ENCODE assay signal across 8 mouse cellular contexts in genomic region chr8:84662581-84663065, GRCm38 (mm10). TPM values are rescaled to one million over a fixed set of nuclear protein-coding genes. Genes with fewer than 3 reads are reported as not detected.
DNase-seq lines count a peak whose midpoint lies in the region; ATAC-seq and TF ChIP-seq lines count a peak whose summit lies in the region.

TSS of gene Ier2 (minus strand) at chr8:84662852.

- DNase-seq in CD4-positive, CD25-positive, alpha-beta regulatory T cell, adult 2 months (ENCODE audit: low read depth, low spot score) = peak; percentile 94
- DNase-seq in kidney, postnatal 10 days = peak; percentile 96
- DNase-seq in liver, embryonic 11.5 days (ENCODE audit: low spot score) = peak; percentile 93
- peak; percentile 91 to 95 for DNase-seq in spleen, postnatal 4 days (ENCODE audit: low spot score in 2 of 2)

- no peaks in the 10 kb centered on the region for H3K27me3 ChIP-seq in heart, embryonic 13.5 days (replicated peaks)
- no peaks in the 10 kb centered on the region for H3K27me3 ChIP-seq in liver, embryonic 11.5 days (replicated peaks; ENCODE audit: control insufficient read depth, insufficient read depth, low read length)
- no peaks in the 10 kb centered on the region for H3K27me3 ChIP-seq in myocyte (ENCODE audit: control insufficient read depth, insufficient read depth, insufficient read length)

- peaks cover 3% of the 10 kb centered on the region; the same call in 1 of the 2 replicates for H3K4me1 ChIP-seq in brown adipose tissue, adult 24 weeks (ENCODE audit: control insufficient read depth, insufficient read depth, insufficient read length, low read length)
- H3K4me1 ChIP-seq in heart, embryonic 13.5 days = peaks cover 47% of the 10 kb centered on the region
- H3K4me1 ChIP-seq in liver, embryonic 11.5 days (replicated peaks; ENCODE audit: control insufficient read depth, insufficient read depth, low read length) = peaks cover 36% of the 10 kb centered on the region

- H3K79me2 ChIP-seq in myocyte (ENCODE audit: control insufficient read depth, insufficient read depth) = peaks cover 21% of the 10 kb centered on the region

- peak; percentile 95 for TF ChIP-seq POLR2A in myocyte (IDR thresholded peaks at IDR 0.05; ENCODE audit: insufficient read length, low read depth)

- peak within 1 kb of the TSS; percentile 98 for H3K27ac ChIP-seq in brown adipose tissue, adult 24 weeks (replicated peaks; ENCODE audit: low read depth, low read length)
- peak within 1 kb of the TSS; percentile 99 for H3K27ac ChIP-seq in heart, embryonic 13.5 days (replicated peaks)
- peak within 1 kb of the TSS; percentile 95 for H3K27ac ChIP-seq in liver, embryonic 11.5 days (ENCODE audit: low read depth, low read length)

- no peaks in the 10 kb centered on the region for H3K9me3 ChIP-seq in heart, embryonic 13.5 days
- H3K9me3 ChIP-seq in liver, embryonic 11.5 days (ENCODE audit: control insufficient read depth, low read length) = no peaks in the 10 kb centered on the region

- no peaks in the 10 kb centered on the region; the same call in 1 of the 2 replicates for H3K36me3 ChIP-seq in heart, embryonic 13.5 days
- no peaks in the 10 kb centered on the region for H3K36me3 ChIP-seq in liver, embryonic 11.5 days (ENCODE audit: control insufficient read depth, insufficient read depth, low read length)
- no peaks in the 10 kb centered on the region for H3K36me3 ChIP-seq in myocyte (ENCODE audit: control insufficient read depth, insufficient read depth)

- peak within 1 kb of the TSS; percentile 74 for H3K4me3 ChIP-seq in brown adipose tissue, adult 24 weeks (ENCODE audit: insufficient read depth, low read depth, low read length)
- peak within 1 kb of the TSS; percentile 75 for H3K4me3 ChIP-seq in heart, embryonic 13.5 days
- peak within 1 kb of the TSS; percentile 87 for H3K4me3 ChIP-seq in liver, embryonic 11.5 days (ENCODE audit: low read depth, low read length)
- peak within 1 kb of the TSS; percentile 99 for H3K4me3 ChIP-seq in myocyte

- ATAC-seq in erythroid progenitor cell, adult 5-6 weeks (replicated peaks; ENCODE audit: low FRiP score, poor library complexity, severe bottlenecking) = peak; percentile 69
- peak; percentile 65 for ATAC-seq in heart, embryonic 13.5 days (ENCODE audit: extremely low read depth, insufficient number of reproducible peaks, low FRiP score, low TSS enrichment)
- peak; percentile 71 for ATAC-seq in liver, embryonic 11.5 days (replicated peaks; ENCODE audit: low FRiP score)

- peak within 1 kb of the TSS; percentile 77 for H3ac ChIP-seq in myocyte (ENCODE audit: control insufficient read depth, insufficient read length)

- peak within 1 kb of the TSS; percentile 96 for H3K9ac ChIP-seq in heart, embryonic 13.5 days
- peak within 1 kb of the TSS; percentile 96 for H3K9ac ChIP-seq in liver, embryonic 11.5 days (ENCODE audit: low read depth, low read length)

- under 1% methylated on average over 27 of the region's 27 CpGs for WGBS in heart, embryonic 13.5 days
- WGBS in liver, embryonic 11.5 days = under 1% methylated on average over 27 of the region's 27 CpGs

- peak within 1 kb of the TSS; percentile 87 for H3K4me2 ChIP-seq in heart, embryonic 13.5 days
- H3K4me2 ChIP-seq in liver, embryonic 11.5 days = peak within 1 kb of the TSS; percentile 97
- peak within 1 kb of the TSS; percentile 92 for H3K4me2 ChIP-seq in myocyte (ENCODE audit: low read depth)

TF ChIP-seq in myocyte, 11 proteins besides CTCF, POLR2A, EP300 and RAD21:
- peak in 1 of 3 experiments; percentile 31 for TF ChIP-seq MYOD1 (IDR thresholded peaks at IDR 0.05; ENCODE audit: control insufficient read depth in 1 of 3, insufficient read length in 2 of 3, low read depth in 2 of 3)
- peak; percentile 32 for TF ChIP-seq TCF3 (IDR thresholded peaks at IDR 0.05; ENCODE audit: insufficient read length, low read depth)
- no peak for TF ChIP-seq E2F4 (IDR thresholded peaks at IDR 0.05; ENCODE audit: insufficient read depth)
- peak; percentile 32 for TF ChIP-seq REST (IDR thresholded peaks at IDR 0.05; ENCODE audit: insufficient read depth, insufficient read length)
- TF ChIP-seq POLR2AphosphoS2 (IDR thresholded peaks at IDR 0.05; ENCODE audit: insufficient read length, low read depth) = peak; percentile 99
- peak; percentile 53 for TF ChIP-seq SRF (IDR thresholded peaks at IDR 0.05; ENCODE audit: control insufficient read depth, insufficient read length, low read depth)
- no peak for TF ChIP-seq CEBPB (IDR thresholded peaks at IDR 0.05; ENCODE audit: insufficient read depth, poor library complexity, severe bottlenecking)
- TF ChIP-seq USF1 (IDR thresholded peaks at IDR 0.05; ENCODE audit: low read depth) = no peak

RNA-seq across cellular contexts. Expression of gene Ier2, which starts in this region (rescaled TPM):
- polyA plus RNA-seq in brown adipose tissue, adult 24 weeks (2012; ENCODE audit: insufficient read depth, insufficient read length, missing spikeins) = 17.2 and 62.3 TPM in 2 replicates
- 10.9 and 16.2 TPM in 2 replicates for total RNA-seq in erythroid progenitor cell, adult 5-6 weeks (2015; ENCODE audit: low replicate concordance)
- 7.6 and 8.1 TPM in 2 replicates for total RNA-seq in erythroid progenitor cell, adult 5-6 weeks (2017; ENCODE audit: low replicate concordance)
- polyA plus RNA-seq in heart, embryonic 13.5 days (2015; fragmentation: Nextera tagmentation; extraction: Ambion mirVana) = 43.0 and 44.8 TPM in 2 replicates
- polyA plus RNA-seq in liver, embryonic 11.5 days (2014; fragmentation: Nextera tagmentation; extraction: Ambion mirVana) = 46.5 and 50.1 TPM in 2 replicates
- polyA plus RNA-seq in myocyte (2012; fragmentation: generic; extraction: Trizol) = 75.7 TPM

Comparison
In these comparisons a context has a peak if more than half of its experiments do, and no peak if none do; other contexts are left out.
1. Peak in every context shown above with its lines: DNase-seq, ATAC-seq, H3K4me3 ChIP-seq and H3K27ac ChIP-seq.